Mouse (Mus musculus) stomach, postnatal 0 days (tissue): ENCODE results near the gene Rdx.

ENCODE experiments used
- CTCF ChIP-seq: IDR thresholded peaks from 2 replicates; pipeline ENCODE4 v1.5.1; 2016; ENCODE audit warnings: antibody characterized with exemption, low read depth, mild to moderate bottlenecking, moderate library complexity
- EP300 ChIP-seq: optimal IDR thresholded peaks from 2 replicates; pipeline ENCODE3; 2016; ENCODE audit warnings: antibody characterized with exemption

DNA sequence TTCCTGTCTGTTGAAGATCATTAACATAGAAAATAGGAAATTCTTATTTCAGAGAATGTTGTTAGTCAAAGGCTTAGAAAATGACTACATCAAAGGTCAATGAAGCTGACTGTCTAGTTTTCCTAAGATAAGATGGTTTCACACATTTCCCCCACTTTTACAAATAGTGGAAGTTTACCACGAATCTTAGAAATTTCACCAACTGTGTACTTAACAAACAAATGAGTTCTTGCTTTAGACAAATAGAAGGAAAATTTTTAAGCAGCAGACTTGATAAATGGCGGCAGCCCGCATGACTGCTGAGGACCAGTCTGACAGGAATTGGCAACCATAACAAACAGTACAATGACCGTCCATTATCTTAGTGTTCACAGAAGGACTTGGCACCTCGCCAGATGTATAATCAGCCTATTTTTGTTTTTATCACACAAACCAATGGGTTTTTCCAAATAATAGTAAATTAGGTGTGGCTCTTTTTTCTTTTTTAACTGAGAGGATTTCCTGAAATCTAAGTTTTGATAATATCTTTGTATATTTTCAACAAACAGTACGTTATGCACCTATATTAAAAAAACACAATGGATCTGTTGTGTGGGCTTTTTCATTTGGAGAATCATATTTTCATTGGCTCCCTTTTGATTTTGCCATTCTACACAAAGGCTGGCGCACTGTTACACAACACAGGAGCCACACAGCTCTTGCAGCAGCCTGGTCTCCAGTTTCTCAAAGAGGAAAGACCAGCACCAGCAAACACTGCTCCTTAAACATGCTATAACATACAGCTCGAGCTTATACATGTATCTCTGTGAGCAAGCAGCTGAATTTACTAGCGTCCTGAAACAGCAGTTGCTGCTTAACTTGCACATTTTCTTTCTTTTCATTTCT lies 18.2 kb upstream of the Rdx start:
- TF ChIP-seq CTCF, result no peak
- no peak for TF ChIP-seq EP300
